Mouse (Mus musculus) liver, embryonic 18 days (tissue): Measurements from ENCODE around the gene Dnah11. TPM values are rescaled to one million over a fixed set of nuclear protein-coding genes. Genes with fewer than 3 reads are reported as not detected.

Experiments
- polyA plus RNA-seq: library from polyadenylated mRNA; depleted of rRNA; stranded (reverse); fragments of >200 nt; gene quantifications from 2 replicates; pipeline ENCODE4 v1.2.3, GENCODE M21; 2012; rRNA removed

The Dnah11 gene
- 0.04 and 0.07 TPM in 2 replicates for polyA plus RNA-seq

DNA sequence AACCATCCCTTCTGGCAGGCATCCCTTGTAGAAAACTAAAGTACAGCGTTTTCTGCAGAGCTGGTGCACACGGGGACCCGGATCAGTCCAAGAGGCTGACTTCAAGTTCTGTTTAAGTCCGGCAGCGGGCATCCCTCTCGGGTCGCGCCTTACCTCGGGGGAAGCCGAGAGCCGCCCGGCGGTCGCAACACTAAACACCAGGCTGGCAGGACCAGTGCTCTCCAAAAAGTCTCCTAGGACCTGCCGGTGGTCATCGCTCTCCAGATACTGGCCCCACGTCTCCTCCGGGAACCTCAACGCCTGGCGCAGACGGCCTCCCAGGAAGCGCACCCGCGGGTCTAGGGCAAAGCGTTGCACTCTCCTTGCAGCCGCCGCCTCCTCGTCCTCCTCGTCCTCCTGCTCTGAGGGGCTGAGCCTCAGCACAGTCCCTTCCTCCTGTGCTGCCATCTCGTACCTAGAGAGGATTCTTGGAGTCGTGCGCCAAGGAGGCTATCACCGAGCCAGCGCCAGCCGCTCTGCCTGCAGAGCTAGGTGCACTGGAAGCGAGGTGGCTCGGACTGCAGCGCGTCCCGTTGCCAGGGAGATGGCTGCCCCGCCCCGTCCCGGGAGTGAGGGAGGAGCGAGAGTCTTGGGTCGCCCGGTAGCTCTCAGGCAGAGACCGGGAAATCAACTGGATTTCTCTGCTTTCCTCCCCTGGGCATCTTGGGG is at the start of gene Dnah11:
Gene Dnah11, minus strand, starts transcription at position 658 of the 708 bp plus-strand sequence.

Other genes with a start within 250 kb of the Dnah11 start
- 2.5 and 2.8 TPM in 2 replicates for gene Sp4, start 102.4 kb upstream of the Dnah11 start, polyA plus RNA-seq